Mouse (Mus musculus): Measurements from ENCODE around the gene Abcb9. TPM values are rescaled to one million over a fixed set of nuclear protein-coding genes. Genes with fewer than 3 reads are reported as not detected.

The Abcb9 gene
- total and polyA plus RNA-seq, 3 experiments: 8.9 to 10.1 (median 9.9) TPM

DNA sequence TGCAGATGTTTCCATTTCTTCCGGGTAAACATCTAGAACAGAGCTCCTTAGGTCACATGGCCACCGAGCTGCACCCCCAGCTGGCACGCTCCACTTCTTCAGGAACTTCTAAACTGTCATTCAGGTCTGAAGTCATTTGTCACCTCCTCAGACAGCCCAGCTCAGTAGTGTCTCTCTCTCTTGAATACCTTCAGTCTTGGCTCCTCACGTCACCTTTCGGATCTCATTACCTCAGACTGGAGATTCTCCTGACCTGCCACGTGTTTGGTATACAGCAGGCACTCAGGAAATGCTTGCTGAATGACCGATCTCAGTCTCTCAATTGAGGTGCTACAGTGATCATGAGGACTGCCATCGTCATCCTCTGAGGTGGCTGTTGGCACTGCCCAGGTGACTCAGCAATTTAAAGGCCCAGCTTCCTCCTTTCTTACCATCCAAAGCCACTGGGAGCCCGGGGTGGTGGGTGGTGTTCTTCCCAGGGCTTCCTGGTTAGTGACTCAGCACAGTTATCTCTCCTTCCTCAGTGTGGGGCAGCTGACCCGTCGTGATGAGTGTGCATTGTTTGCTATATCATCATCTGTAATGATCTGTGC is 43.6 kb downstream of the Abcb9 start:
- 46% methylated on average over 11 of the region's 11 CpGs for WGBS
- no peak overlapping the region for H3K9ac ChIP-seq (ENCODE audit: low read depth, low read length)
- H3K4me3 ChIP-seq: no peak overlapping the region
- H3K79me2 ChIP-seq (replicated peaks; ENCODE audit: control insufficient read depth, insufficient read depth, low read length): no peaks in the 10 kb centered on the region
- TF ChIP-seq POLR2A (IDR thresholded peaks at IDR 0.05; ENCODE audit: insufficient read depth, low read depth, low read length) (no peak), EP300 (IDR thresholded peaks at IDR 0.05; ENCODE audit: insufficient read depth, low read depth, low read length) (no peak), CTCF (IDR thresholded peaks at IDR 0.05) (no peak)
- no peaks in the 10 kb centered on the region for H3K36me3 ChIP-seq (ENCODE audit: control insufficient read depth, insufficient read depth, low read length)
- intact Hi-C loops (cut with DNase I): loop anchor here (2.0 kb wide), 1 partner anchor 37 kb away; no protein-coding TSS in a partner anchor
- H3K27me3 ChIP-seq (ENCODE audit: control insufficient read depth, insufficient read depth, low read length): no peaks in the 10 kb centered on the region
- peaks cover 18% of the 10 kb centered on the region for H3K4me1 ChIP-seq (ENCODE audit: control insufficient read depth, insufficient read depth, low read length)
- peak in 1 of 2 experiments; percentile 45 for DNase-seq
- H3K27ac ChIP-seq: peak overlapping the region; percentile 47; the same call in 1 of the 2 replicates

DNA sequence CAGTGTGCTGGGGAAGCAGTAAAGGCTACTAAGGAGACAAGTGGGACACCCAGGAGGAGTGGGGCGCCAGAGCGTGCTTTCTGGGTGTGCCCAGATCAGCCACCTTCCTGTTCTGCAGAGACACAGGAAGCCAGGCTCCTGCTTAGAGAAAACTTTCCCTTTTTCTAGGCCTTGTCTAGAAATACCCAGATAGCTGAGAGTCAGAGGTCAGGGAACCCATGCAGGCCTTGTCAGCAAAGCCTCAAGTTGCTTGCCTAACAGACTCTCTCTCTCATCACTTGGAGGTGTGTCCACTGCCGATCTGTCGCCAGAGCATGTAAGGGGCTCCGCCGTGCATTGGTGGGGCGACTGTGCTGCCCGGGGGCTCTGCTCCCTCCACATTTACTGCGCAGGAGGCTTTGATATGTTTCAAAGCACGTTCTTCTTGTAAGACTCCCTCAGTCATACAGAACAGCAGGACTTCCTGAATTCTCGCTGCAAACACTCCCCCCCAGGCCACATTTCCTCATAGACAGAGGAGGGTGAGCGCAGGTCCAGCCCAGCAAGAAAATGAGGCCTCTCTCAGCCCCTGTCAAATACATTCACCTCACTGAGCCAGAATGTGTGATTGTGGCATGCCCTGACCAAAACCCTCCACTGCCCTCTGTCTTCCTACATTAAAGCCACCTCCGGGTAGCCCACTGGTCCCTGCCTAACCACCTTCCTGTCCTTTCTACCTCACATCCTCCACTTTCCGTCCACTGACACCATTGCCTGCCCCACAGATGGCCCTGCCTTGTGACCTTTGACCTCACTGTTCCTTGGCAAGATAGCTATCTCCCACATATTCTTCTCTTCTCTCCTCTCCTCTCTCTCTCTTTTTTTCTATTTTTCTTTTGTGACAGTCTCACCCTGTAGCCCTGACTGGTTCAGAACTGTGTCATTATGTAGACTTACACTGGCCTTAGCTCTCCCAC is 45.2 kb downstream of the Abcb9 start:
- TF ChIP-seq POLR2A (IDR thresholded peaks at IDR 0.05; ENCODE audit: insufficient read depth, low read depth, low read length) (no peak), CTCF (IDR thresholded peaks at IDR 0.05) (peak; percentile 27), EP300 (IDR thresholded peaks at IDR 0.05; ENCODE audit: insufficient read depth, low read depth, low read length) (no peak)
- peak overlapping the region; percentile 33; the same call in 1 of the 2 replicates for H3K9ac ChIP-seq (ENCODE audit: low read depth, low read length)
- H3K4me3 ChIP-seq: no peak overlapping the region
- H3K36me3 ChIP-seq (ENCODE audit: control insufficient read depth, insufficient read depth, low read length): no peaks in the 10 kb centered on the region
- no peaks in the 10 kb centered on the region for H3K79me2 ChIP-seq (replicated peaks; ENCODE audit: control insufficient read depth, insufficient read depth, low read length)
- peak overlapping the region; percentile 76 for H3K27ac ChIP-seq
- peaks cover 22% of the 10 kb centered on the region for H3K4me1 ChIP-seq (ENCODE audit: control insufficient read depth, insufficient read depth, low read length)
- peak in 1 of 2 experiments; percentile 58 for DNase-seq
- WGBS: 33% methylated on average over 14 of the region's 14 CpGs
- intact Hi-C loops (cut with DNase I): loop anchor here (2.0 kb wide), 1 partner anchor 36 kb away; no protein-coding TSS in a partner anchor
- no peaks in the 10 kb centered on the region for H3K27me3 ChIP-seq (ENCODE audit: control insufficient read depth, insufficient read depth, low read length)

DNA sequence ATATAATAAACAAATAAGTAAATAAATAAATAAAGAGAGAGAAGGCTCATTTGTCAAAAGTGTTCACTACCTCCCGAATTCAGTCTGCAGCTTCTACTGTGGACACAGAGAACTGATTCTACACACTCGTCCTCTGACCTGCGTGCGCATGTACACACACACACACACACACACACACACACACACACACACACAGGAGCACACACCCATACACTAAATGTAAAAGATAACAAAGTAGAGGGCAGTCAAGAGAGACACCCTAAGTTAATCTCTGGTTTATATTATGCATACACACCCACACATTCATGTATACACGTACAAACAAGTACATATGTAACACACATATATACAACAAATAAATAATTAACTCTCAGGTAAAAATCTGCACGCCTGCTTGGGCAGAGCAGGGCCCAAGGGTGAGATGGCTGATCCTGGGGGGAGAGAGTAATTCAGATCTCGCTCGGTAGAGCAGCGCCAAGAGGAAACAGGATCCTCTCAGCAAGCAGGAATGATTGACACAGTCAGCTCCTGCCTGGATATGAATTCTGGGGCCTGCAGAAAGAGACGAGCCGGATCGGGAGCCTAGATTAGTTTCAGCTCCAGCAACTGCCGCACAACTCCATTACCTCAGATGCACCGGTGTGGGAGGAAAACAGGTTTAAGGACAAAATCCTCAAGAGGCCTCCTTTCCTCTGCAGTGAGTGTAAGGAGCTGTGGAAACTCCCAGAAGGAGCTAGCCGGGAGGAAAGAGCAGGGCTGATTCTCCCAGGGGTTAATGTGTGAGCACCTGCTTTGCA is 46.2 kb downstream of the Abcb9 start:
- H3K9ac ChIP-seq (ENCODE audit: low read depth, low read length): peak overlapping the region; percentile 5
- no peaks in the 10 kb centered on the region for H3K79me2 ChIP-seq (replicated peaks; ENCODE audit: control insufficient read depth, insufficient read depth, low read length)
- no peaks in the 10 kb centered on the region for H3K36me3 ChIP-seq (ENCODE audit: control insufficient read depth, insufficient read depth, low read length)
- H3K4me3 ChIP-seq: no peak overlapping the region
- peaks cover 22% of the 10 kb centered on the region for H3K4me1 ChIP-seq (ENCODE audit: control insufficient read depth, insufficient read depth, low read length)
- no peaks in the 10 kb centered on the region for H3K27me3 ChIP-seq (ENCODE audit: control insufficient read depth, insufficient read depth, low read length)
- intact Hi-C loops (cut with DNase I): loop anchor here (2.0 to 5.0 kb wide), 2 partner anchors 33 to 35 kb away; no protein-coding TSS in a partner anchor
- no peak for DNase-seq
- H3K27ac ChIP-seq: peak overlapping the region; percentile 76
- no peak for TF ChIP-seq EP300 (IDR thresholded peaks at IDR 0.05; ENCODE audit: insufficient read depth, low read depth, low read length)
- 54% methylated on average over 15 of the region's 15 CpGs for WGBS

DNA sequence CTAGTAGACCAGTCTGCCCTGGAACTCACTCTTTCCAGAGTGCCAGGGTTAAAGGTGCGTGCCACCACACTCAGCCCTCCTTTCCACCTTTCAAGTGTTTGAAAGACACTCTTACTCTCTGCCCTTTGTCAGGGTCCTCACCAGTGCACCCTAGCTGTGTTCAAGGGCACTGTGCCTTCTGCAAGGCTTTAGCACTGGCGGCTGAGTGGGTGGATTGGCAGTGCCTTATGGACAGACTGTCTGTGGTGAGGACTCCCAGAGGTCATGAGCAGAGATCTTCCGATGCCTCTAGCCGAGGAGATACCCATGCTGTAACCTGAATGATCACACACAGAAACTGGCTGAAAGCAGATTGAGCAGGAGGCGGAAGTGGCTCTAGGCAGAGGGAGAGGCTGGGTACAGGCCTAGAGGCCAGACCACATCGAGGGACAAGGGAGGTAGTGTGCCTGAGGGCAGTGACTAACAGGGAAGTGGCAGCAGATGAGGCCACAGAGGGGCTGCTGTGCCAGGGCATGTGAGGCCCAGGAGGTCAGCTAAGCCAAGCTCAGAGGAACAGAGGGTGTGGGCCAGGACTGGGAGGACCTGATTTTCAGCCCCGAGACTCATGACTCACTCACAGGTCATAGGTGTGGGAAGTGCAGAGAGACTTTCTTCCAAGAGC is 48.7 kb downstream of the Abcb9 start:
- Histone ChIP-seq H3K36me3 (ENCODE audit: control insufficient read depth, insufficient read depth, low read length) (no peaks in the 10 kb centered on the region; the same call in 1 of the 2 replicates), H3K4me3 (no peak overlapping the region), H3K4me1 (ENCODE audit: control insufficient read depth, insufficient read depth, low read length) (peaks cover 21% of the 10 kb centered on the region), H3K27me3 (ENCODE audit: control insufficient read depth, insufficient read depth, low read length) (no peaks in the 10 kb centered on the region), H3K9ac (ENCODE audit: low read depth, low read length) (no peak overlapping the region), H3K79me2 (replicated peaks; ENCODE audit: control insufficient read depth, insufficient read depth, low read length) (no peaks in the 10 kb centered on the region), H3K27ac (no peak overlapping the region)
- DNase-seq: peak in 1 of 2 experiments; percentile 47
- TF ChIP-seq POLR2A (IDR thresholded peaks at IDR 0.05; ENCODE audit: insufficient read depth, low read depth, low read length): no peak
- TF ChIP-seq CTCF (IDR thresholded peaks at IDR 0.05): no peak
- TF ChIP-seq EP300 (IDR thresholded peaks at IDR 0.05; ENCODE audit: insufficient read depth, low read depth, low read length): no peak
- intact Hi-C loops (cut with DNase I): loop anchor here (5.0 kb wide), 1 partner anchor 35 kb away; no protein-coding TSS in a partner anchor
- 64% methylated on average over 7 of the region's 7 CpGs for WGBS

DNA sequence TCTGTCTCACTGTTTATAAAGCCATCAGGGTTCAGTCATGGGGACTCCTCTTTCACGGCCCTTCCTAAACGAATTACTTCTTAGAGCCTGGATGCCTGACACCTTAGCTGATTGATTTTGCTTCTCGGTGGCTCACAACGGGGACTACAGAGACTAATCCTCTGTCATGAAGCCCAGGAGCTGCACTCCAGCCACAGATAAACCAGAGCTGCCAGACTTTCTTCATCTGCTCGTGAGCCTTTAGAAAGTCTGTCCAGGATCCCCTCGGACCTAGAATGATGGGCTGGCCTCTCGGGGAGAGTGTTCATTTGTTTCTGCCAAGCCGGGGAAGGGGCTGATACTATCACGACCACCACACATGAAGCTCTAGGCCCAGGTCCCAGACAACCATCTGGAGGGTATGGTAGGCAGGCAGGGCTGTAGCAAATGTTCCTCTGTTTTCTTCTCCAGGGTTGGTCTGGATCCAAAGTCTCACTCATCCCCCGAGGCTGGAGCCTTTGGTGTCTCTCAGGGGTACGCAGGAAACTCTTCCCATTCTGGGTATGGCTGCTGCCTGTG is 50.1 kb downstream of the Abcb9 start:
- Histone ChIP-seq H3K4me3 (no peak overlapping the region), H3K4me1 (ENCODE audit: control insufficient read depth, insufficient read depth, low read length) (peaks cover 19% of the 10 kb centered on the region), H3K27me3 (ENCODE audit: control insufficient read depth, insufficient read depth, low read length) (no peaks in the 10 kb centered on the region), H3K27ac (no peak overlapping the region), H3K9ac (ENCODE audit: low read depth, low read length) (no peak overlapping the region), H3K36me3 (ENCODE audit: control insufficient read depth, insufficient read depth, low read length) (no peaks in the 10 kb centered on the region; the same call in 1 of the 2 replicates), H3K79me2 (replicated peaks; ENCODE audit: control insufficient read depth, insufficient read depth, low read length) (no peaks in the 10 kb centered on the region)
- 66% methylated on average over 11 of the region's 11 CpGs for WGBS
- no peak for DNase-seq
- intact Hi-C loops (cut with DNase I): loop anchor here (5.0 kb wide), 1 partner anchor 37 kb away; no protein-coding TSS in a partner anchor
- no peak for TF ChIP-seq POLR2A (IDR thresholded peaks at IDR 0.05; ENCODE audit: insufficient read depth, low read depth, low read length)

Measured in heart, adult 2 months (tissue).